Mouse (Mus musculus) myocyte (in vitro differentiated cells): ENCODE data around the gene Whamm. TPM values are rescaled to one million over a fixed set of nuclear protein-coding genes. Genes with fewer than 3 reads are reported as not detected.

Source experiments
- H3K27me3 ChIP-seq: one replicate; pipeline ENCODE4 v1.6.1; 2011; ENCODE audit not compliant: control insufficient read depth, insufficient read depth, insufficient read length
- H3K36me3 ChIP-seq: one replicate; pipeline ENCODE4 v1.6.1; 2011; ENCODE audit not compliant: control insufficient read depth, insufficient read depth
- H3K4me2 ChIP-seq: one replicate; pipeline ENCODE4 v1.6.1; 2011; ENCODE audit warnings: low read depth, control low read depth
- H3K4me3 ChIP-seq: one replicate; pipeline ENCODE4 v1.5.1; 2011; ENCODE audit warnings: mild to moderate bottlenecking, control low read depth, moderate library complexity
- H3K79me2 ChIP-seq: one replicate; pipeline ENCODE4 v1.6.1; 2011; ENCODE audit not compliant: control insufficient read depth, insufficient read depth
- H3ac ChIP-seq: one replicate; pipeline ENCODE4 v1.6.1; 2011; ENCODE audit not compliant: control insufficient read depth, insufficient read length
- CEBPB ChIP-seq: IDR thresholded peaks from 2 replicates; pipeline ENCODE4 v1.6.1; 2011; ENCODE audit warnings: mild to moderate bottlenecking, moderate library complexity; ENCODE audit not compliant: poor library complexity, insufficient read depth, severe bottlenecking
- E2F4 ChIP-seq: IDR thresholded peaks from one replicate; pipeline ENCODE4 v1.6.1; 2011; ENCODE audit warnings: mild to moderate bottlenecking, control low read depth, moderate library complexity; ENCODE audit not compliant: insufficient read depth
- MAX ChIP-seq: IDR thresholded peaks from one replicate; pipeline ENCODE4 v1.6.1; 2011; ENCODE audit warnings: low read depth, mild to moderate bottlenecking, control low read depth
- MYOD1 ChIP-seq, 3 experiments: IDR thresholded peaks; one replicate each; pipeline ENCODE4 v1.6.1; 2011; ENCODE audit warnings: control low read depth in 2 of 3, low read depth in 2 of 3, mild to moderate bottlenecking in 2 of 3, moderate library complexity in 1 of 3; ENCODE audit not compliant: insufficient read length in 2 of 3, control insufficient read depth in 1 of 3
- MYOG ChIP-seq, 3 experiments: IDR thresholded peaks; one replicate each; pipeline ENCODE4 v1.6.1; 2011; ENCODE audit warnings: control low read depth in 2 of 3, low read depth in 2 of 3, mild to moderate bottlenecking in 2 of 3; ENCODE audit not compliant: insufficient read length in 2 of 3, control insufficient read depth in 1 of 3, insufficient read depth in 1 of 3
- POLR2A ChIP-seq: IDR thresholded peaks from one replicate; pipeline ENCODE4 v1.6.1; 2011; ENCODE audit warnings: low read depth, mild to moderate bottlenecking, control low read depth, moderate library complexity; ENCODE audit not compliant: insufficient read length
- POLR2AphosphoS2 ChIP-seq: IDR thresholded peaks from one replicate; pipeline ENCODE4 v1.6.1; 2011; ENCODE audit warnings: low read depth, control low read depth; ENCODE audit not compliant: insufficient read length
- REST ChIP-seq: IDR thresholded peaks from one replicate; pipeline ENCODE4 v1.6.1; 2011; ENCODE audit warnings: mild to moderate bottlenecking, control low read depth, moderate library complexity; ENCODE audit not compliant: insufficient read depth, insufficient read length
- SRF ChIP-seq: IDR thresholded peaks from one replicate; pipeline ENCODE4 v1.6.1; 2011; ENCODE audit warnings: low read depth; ENCODE audit not compliant: control insufficient read depth, insufficient read length
- TCF12 ChIP-seq: IDR thresholded peaks from one replicate; pipeline ENCODE4 v1.6.1; 2011; ENCODE audit warnings: mild to moderate bottlenecking, control low read depth; ENCODE audit not compliant: poor library complexity, insufficient read depth, severe bottlenecking
- TCF3 ChIP-seq: IDR thresholded peaks from one replicate; pipeline ENCODE4 v1.6.1; 2011; ENCODE audit warnings: low read depth, control low read depth; ENCODE audit not compliant: insufficient read length
- USF1 ChIP-seq: IDR thresholded peaks from one replicate; pipeline ENCODE4 v1.6.1; 2011; ENCODE audit warnings: low read depth, mild to moderate bottlenecking, control low read depth, moderate library complexity
- polyA plus RNA-seq: library from polyadenylated mRNA; unstranded; fragments of >200 nt; fragmentation: generic; extraction: Trizol; gene quantifications from one replicate; pipeline ENCODE4 v1.2.1, GENCODE M21; 2012; ENCODE audit warnings: missing spikeins

Whamm gene
- polyA plus RNA-seq, 1 experiment, result 4.0 TPM

DNA sequence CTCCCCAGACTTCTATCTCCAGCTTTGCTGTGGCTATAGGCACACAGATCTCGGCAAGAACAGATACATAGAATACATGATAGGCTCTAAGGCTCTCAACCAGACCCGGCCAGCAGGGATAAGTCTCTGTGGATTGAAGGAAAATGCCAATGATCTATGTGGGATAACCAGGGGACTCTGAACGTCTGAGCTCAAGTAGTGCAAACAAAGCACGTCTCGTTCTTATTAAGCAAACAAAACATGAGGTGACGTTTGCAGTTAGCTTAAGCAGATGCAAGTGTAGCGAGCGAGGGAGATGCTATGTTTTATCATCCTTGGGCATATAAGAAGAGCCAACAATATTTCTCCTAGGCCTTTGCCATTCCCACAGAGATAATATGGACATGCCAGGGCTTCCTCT, 28.1 kb upstream of the Whamm start:
- TF ChIP-seq POLR2A (no peak), E2F4 (no peak), USF1 (no peak), TCF12 (no peak)
- Histone ChIP-seq H3ac (no peak overlapping the region), H3K36me3 (no peaks in the 10 kb centered on the region), H3K4me3 (no peak overlapping the region), H3K27me3 (peaks cover 25% of the 10 kb centered on the region), H3K79me2 (no peaks in the 10 kb centered on the region), H3K4me2 (no peak overlapping the region)

DNA sequence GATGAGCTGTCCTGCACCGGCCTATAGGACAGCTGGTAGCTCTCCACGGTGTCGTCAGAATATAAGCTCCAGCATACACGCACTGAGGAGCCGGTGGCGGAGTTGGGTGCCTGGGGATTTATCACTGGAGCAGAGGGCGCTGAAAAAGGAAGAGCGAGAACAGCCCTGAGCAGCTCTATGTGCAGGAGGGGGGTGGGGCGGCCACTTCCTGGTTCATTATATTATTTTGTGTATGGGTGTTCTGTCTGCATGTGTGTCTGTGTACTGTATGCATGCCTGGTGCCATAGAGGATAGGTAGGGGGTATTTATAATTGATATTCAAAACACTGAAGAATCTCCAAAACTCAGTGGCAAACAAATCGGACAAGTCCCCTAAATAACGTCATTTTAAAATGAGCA, 22.2 kb upstream of the Whamm start:
- no peak for TF ChIP-seq E2F4
- TF ChIP-seq TCF3, result no peak
- no peak for TF ChIP-seq TCF12
- TF ChIP-seq MYOD1 (IDR thresholded peaks at IDR 0.05; ENCODE audit: control insufficient read depth in 1 of 3, insufficient read length in 2 of 3, low read depth in 2 of 3), result no peak
- TF ChIP-seq POLR2AphosphoS2, result no peak
- no peak for TF ChIP-seq USF1
- TF ChIP-seq CEBPB, result no peak
- no peak for TF ChIP-seq SRF
- TF ChIP-seq POLR2A, result no peak
- TF ChIP-seq REST, result no peak
- no peak for TF ChIP-seq MAX
- no peak for TF ChIP-seq MYOG (IDR thresholded peaks at IDR 0.05; ENCODE audit: control insufficient read depth in 1 of 3, insufficient read depth in 1 of 3, insufficient read length in 2 of 3, low read depth in 2 of 3)
- Histone ChIP-seq H3K36me3 (no peaks in the 10 kb centered on the region), H3K4me2 (no peak overlapping the region), H3K79me2 (no peaks in the 10 kb centered on the region), H3K4me3 (no peak overlapping the region), H3K27me3 (peaks cover 7% of the 10 kb centered on the region), H3ac (no peak overlapping the region)

DNA sequence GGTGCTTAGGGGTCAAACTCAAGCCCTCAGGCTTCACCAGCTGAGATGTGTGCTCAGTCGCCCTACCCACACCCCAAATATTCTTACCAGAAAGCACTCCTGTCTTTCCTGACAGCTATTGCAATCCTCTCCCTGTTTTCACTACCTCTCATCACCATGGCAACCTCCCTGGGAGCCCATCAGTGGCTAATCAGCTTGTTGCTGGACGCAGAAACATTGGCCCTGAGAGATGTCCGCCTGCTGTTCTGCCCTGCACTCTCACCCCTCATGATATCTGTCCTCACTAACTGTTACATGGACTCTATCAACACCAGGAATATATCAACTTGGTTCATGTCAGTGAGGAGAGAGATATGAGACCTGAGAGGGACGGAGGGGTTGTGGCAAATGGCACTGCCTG, 17.5 kb upstream of the Whamm start:
- no peak overlapping the region for H3ac ChIP-seq
- peaks cover under 1% of the 10 kb centered on the region for H3K27me3 ChIP-seq
- no peaks in the 10 kb centered on the region for H3K36me3 ChIP-seq
- no peaks in the 10 kb centered on the region for H3K79me2 ChIP-seq
- no peak overlapping the region for H3K4me3 ChIP-seq
- H3K4me2 ChIP-seq, result no peak overlapping the region
- TF ChIP-seq MYOG (IDR thresholded peaks at IDR 0.05; ENCODE audit: control insufficient read depth in 1 of 3, insufficient read depth in 1 of 3, insufficient read length in 2 of 3, low read depth in 2 of 3), result no peak

DNA sequence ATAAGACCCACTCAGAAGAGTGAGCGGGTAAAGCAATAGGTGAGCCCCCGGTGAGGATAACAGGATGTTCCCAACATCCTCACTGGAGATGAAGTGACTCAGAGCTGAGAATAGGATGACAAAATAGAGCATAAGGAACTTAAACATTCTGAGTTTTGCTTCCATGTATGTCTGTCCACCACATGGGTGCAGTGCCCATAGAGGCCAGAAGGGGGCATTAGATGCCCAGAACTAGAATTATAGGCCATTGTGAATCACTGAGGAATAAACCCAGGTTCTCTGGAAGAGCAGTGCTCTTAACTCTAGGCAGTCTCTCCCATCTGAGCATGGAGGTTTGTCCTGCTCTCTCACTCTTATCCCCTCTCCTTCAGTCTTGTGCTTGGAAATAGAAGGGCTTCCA, 16.7 kb upstream of the Whamm start:
- Histone ChIP-seq H3K27me3 (peaks cover 7% of the 10 kb centered on the region), H3K79me2 (no peaks in the 10 kb centered on the region), H3ac (no peak overlapping the region), H3K4me2 (no peak overlapping the region), H3K36me3 (no peaks in the 10 kb centered on the region), H3K4me3 (no peak overlapping the region)
- TF ChIP-seq TCF12 (no peak), TCF3 (no peak), CEBPB (no peak), E2F4 (no peak), SRF (no peak), POLR2AphosphoS2 (no peak), MYOG (IDR thresholded peaks at IDR 0.05; ENCODE audit: control insufficient read depth in 1 of 3, insufficient read depth in 1 of 3, insufficient read length in 2 of 3, low read depth in 2 of 3) (no peak), MYOD1 (IDR thresholded peaks at IDR 0.05; ENCODE audit: control insufficient read depth in 1 of 3, insufficient read length in 2 of 3, low read depth in 2 of 3) (no peak), REST (no peak), MAX (no peak), POLR2A (no peak), USF1 (no peak)

DNA sequence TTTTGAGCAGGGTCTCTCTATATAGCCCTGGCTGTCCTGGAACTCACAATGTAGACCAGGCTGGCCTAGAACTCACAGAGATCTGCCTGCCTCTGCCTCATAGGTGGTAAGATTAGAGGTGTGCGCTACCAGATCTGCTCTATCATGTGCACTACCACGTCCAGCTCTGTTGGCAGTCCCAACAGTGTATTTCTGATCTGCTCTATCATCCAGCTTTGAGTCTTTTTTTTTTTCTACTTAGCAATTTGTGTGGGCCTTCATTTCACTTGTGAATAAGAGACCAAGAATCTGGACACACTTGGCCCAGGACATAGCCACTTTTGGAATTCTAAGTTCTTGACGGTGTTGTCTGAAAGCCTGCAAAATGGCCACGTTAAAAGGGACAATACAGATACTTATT, 14.2 kb upstream of the Whamm start:
- Histone ChIP-seq H3K36me3 (no peaks in the 10 kb centered on the region), H3K4me3 (no peak overlapping the region), H3ac (no peak overlapping the region), H3K27me3 (peaks cover 16% of the 10 kb centered on the region), H3K4me2 (no peak overlapping the region), H3K79me2 (no peaks in the 10 kb centered on the region)
- TF ChIP-seq POLR2AphosphoS2 (no peak), E2F4 (no peak), MYOG (IDR thresholded peaks at IDR 0.05; ENCODE audit: control insufficient read depth in 1 of 3, insufficient read depth in 1 of 3, insufficient read length in 2 of 3, low read depth in 2 of 3) (no peak), TCF3 (no peak), REST (no peak), MYOD1 (IDR thresholded peaks at IDR 0.05; ENCODE audit: control insufficient read depth in 1 of 3, insufficient read length in 2 of 3, low read depth in 2 of 3) (no peak), CEBPB (no peak)

GRCm38 (mm10) chr7:81557252-81557984, 13.6 kb upstream of the Whamm start:
- Histone ChIP-seq H3K27me3 (peaks cover 16% of the 10 kb centered on the region), H3ac (no peak overlapping the region), H3K36me3 (no peaks in the 10 kb centered on the region), H3K4me2 (no peak overlapping the region), H3K79me2 (no peaks in the 10 kb centered on the region), H3K4me3 (no peak overlapping the region)
- no peak for TF ChIP-seq SRF
- no peak for TF ChIP-seq USF1
- no peak for TF ChIP-seq TCF12
